Comparison of ENCODE assay signal across 1 mouse cellular context in genomic region chr19:34588959-34589358, GRCm38 (mm10).
TF ChIP-seq lines count a peak whose summit lies in the region.

No protein-coding gene starts in this region.

TF ChIP-seq in CH12.LX, 34 proteins besides CTCF, POLR2A, EP300 and RAD21 (continued from another document):
- TF ChIP-seq IRF4 (IDR thresholded peaks at IDR 0.05; ENCODE audit: low read depth, low read length) (no peak), RCOR1 (conservative IDR thresholded peaks at IDR 0.05; ENCODE audit: low read depth, low read length) (no peak), NRF1 (IDR thresholded peaks at IDR 0.05; ENCODE audit: low read depth, low read length) (no peak), SMC3 (IDR thresholded peaks at IDR 0.05; ENCODE audit: low read depth, low read length) (no peak), HCFC1 (IDR thresholded peaks at IDR 0.05; ENCODE audit: low read depth, low read length) (no peak)
